Mouse (Mus musculus): ENCODE data around the gene Macf1. TPM values are rescaled to one million over a fixed set of nuclear protein-coding genes. Genes with fewer than 3 reads are reported as not detected.
"Not testable (repeated sequence)": the region's sequence is repeated elsewhere in the genome, so short reads cannot be mapped to it uniquely, and the experiment has no call there.

Gene Macf1
- total and polyA plus RNA-seq, 2 experiments from 2014 or later, result 57.3 to 243 TPM

DNA sequence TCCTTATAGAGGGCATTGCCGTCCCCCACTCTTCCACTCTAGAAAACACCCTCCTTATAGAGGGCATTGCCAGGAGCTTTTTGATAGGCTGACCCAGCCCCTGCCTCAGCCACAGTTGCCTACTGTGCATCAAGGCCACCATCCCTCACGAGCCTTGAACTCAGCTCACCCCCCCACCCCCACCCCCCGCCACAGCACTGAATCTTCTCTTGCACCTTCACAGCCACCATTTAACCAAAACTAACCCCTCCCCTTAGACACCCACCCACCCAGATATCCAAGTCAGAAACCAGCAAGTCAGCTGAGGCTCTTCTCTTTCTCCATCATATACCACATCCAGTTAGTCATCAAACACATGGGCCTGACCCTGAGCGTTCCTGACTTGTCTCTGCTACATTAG, 29.6 kb downstream of the Macf1 start:
- no peak for ATAC-seq
- no peak for TF ChIP-seq CTCF (IDR thresholded peaks at IDR 0.05; ENCODE audit: low read depth)
- 95% methylated on average over 4 of the region's 4 CpGs for WGBS
- Histone ChIP-seq H3K9me3 (ENCODE audit: low read length) (no peaks in the 10 kb centered on the region), H3K27me3 (ENCODE audit: insufficient read depth, low read length) (no peaks in the 10 kb centered on the region), H3K4me1 (ENCODE audit: insufficient read depth, low read length) (no peaks in the 10 kb centered on the region), H3K27ac (no peak overlapping the region), H3K4me3 (ENCODE audit: low read length) (no peak overlapping the region), H3K36me3 (ENCODE audit: insufficient read depth, low read length) (no peaks in the 10 kb centered on the region), H3K4me2 (ENCODE audit: low read depth, low read length) (no peak overlapping the region), H3K9ac (replicated peaks; ENCODE audit: low read length) (no peak overlapping the region)
- DNase-seq (ENCODE audit: low spot score), result no peak

DNA sequence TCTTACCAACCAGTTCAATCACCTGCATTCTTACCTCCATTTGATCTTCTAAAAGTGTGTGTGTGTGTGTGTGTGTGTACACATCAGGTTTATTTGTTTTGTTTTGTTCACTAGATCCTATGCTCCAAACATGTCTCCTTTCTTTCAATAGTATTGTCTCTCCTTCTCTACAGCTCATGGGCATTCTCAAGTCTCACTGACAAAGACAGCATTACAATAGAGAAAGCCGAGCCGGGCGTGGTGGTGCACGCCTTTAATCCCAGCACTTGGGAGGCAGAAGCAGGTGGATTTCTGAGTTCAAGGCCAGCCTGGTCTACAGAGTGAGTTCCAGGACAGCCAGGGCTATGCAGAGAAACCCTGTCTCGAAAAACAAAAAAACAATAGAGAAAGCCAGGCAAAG, 30.7 kb downstream of the Macf1 start:
- H3K9ac ChIP-seq (replicated peaks; ENCODE audit: low read length); H3K9me3 ChIP-seq (ENCODE audit: low read length); H3K4me3 ChIP-seq (ENCODE audit: low read length); H3K36me3 ChIP-seq (ENCODE audit: insufficient read depth, low read length); H3K27me3 ChIP-seq (ENCODE audit: insufficient read depth, low read length); H3K4me2 ChIP-seq (ENCODE audit: low read depth, low read length); H3K27ac ChIP-seq; DNase-seq (ENCODE audit: low spot score); H3K4me1 ChIP-seq (ENCODE audit: insufficient read depth, low read length); ATAC-seq: not testable (repeated sequence)
- 88% methylated on average over 5 of the region's 5 CpGs for WGBS

DNA sequence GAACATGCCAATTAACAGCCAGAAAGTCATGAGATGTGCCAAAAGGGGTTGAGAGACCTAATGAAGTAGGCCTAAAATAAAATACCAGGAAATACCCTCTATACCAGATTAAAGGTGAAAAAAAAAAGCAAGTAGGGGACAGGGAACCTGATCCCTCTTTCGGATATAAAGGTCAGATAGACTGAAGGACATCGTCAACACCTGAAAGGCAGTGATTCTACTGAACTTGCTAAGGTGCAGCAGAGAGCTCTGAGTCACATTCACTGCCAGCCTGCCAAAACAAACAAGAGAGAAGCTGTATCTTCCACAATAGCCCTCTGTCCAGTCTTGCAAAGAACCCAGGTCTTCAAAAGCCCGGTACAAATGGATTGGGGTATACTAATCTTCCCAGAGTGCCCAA, 32.0 kb downstream of the Macf1 start:
- H3K4me1 ChIP-seq (ENCODE audit: insufficient read depth, low read length), result no peaks in the 10 kb centered on the region
- no peak overlapping the region for H3K27ac ChIP-seq
- H3K36me3 ChIP-seq (ENCODE audit: insufficient read depth, low read length), result no peaks in the 10 kb centered on the region
- ATAC-seq (no peak), DNase-seq (ENCODE audit: low spot score) (no peak)
- H3K9me3 ChIP-seq (ENCODE audit: low read length), result no peaks in the 10 kb centered on the region
- TF ChIP-seq CTCF (IDR thresholded peaks at IDR 0.05; ENCODE audit: low read depth), result no peak
- 88% methylated on average over 3 of the region's 3 CpGs for WGBS
- H3K4me3 ChIP-seq (ENCODE audit: low read length), result no peak overlapping the region
- H3K27me3 ChIP-seq (ENCODE audit: insufficient read depth, low read length), result no peaks in the 10 kb centered on the region
- H3K4me2 ChIP-seq (ENCODE audit: low read depth, low read length), result no peak overlapping the region
- no peak overlapping the region for H3K9ac ChIP-seq (replicated peaks; ENCODE audit: low read length)

DNA sequence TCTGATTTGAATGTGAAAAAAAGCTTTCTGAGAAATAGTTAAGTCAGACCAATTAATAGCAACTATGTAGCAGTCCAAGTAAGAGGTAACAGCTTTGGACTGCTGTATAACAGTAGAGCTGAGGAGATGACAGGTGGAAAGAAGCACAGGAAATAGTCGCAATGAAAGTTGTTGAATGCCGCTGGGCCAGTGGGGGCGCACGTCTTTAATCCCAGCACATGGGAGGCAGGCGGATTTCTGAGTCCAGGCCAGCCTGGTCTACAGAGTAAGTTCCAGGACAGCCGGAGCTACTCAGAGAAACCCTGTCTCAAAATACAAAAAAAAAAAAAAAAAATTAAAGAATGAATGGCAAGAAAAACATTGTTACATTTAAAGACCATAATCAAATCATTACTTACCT, 35.0 kb downstream of the Macf1 start:
- Histone ChIP-seq H3K9me3 (ENCODE audit: low read length) (no peaks in the 10 kb centered on the region), H3K4me1 (ENCODE audit: insufficient read depth, low read length) (no peaks in the 10 kb centered on the region), H3K4me2 (ENCODE audit: low read depth, low read length) (no peak overlapping the region), H3K9ac (replicated peaks; ENCODE audit: low read length) (no peak overlapping the region), H3K4me3 (ENCODE audit: low read length) (no peak overlapping the region), H3K27me3 (ENCODE audit: insufficient read depth, low read length) (no peaks in the 10 kb centered on the region), H3K36me3 (ENCODE audit: insufficient read depth, low read length) (no peaks in the 10 kb centered on the region), H3K27ac (no peak overlapping the region)
- WGBS, result 82% methylated on average over 6 of the region's 6 CpGs
- no peak for TF ChIP-seq CTCF (IDR thresholded peaks at IDR 0.05; ENCODE audit: low read depth)
- ATAC-seq (no peak), DNase-seq (ENCODE audit: low spot score) (no peak)

DNA sequence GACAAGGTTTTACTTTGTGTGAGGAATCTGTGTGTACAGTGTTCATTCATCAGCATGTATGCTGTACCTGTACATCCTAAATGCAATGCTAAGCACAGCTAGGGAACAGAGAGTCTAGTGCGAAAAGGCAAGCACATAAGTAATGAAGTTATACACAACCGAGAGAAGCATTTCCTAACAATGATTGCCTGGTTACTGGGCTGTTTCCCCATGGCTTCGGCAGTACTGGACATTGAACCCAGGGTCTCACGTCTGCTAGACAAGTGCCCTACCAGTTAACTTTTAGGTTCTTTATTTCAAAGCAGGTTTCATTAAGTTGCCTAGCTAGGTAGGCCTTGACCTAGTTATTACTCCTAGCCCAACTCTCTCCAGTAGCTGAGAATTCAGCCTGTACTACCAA, 36.5 kb downstream of the Macf1 start:
- Histone ChIP-seq H3K27me3 (ENCODE audit: insufficient read depth, low read length) (no peaks in the 10 kb centered on the region), H3K36me3 (ENCODE audit: insufficient read depth, low read length) (no peaks in the 10 kb centered on the region), H3K4me2 (ENCODE audit: low read depth, low read length) (no peak overlapping the region), H3K9ac (replicated peaks; ENCODE audit: low read length) (no peak overlapping the region), H3K27ac (no peak overlapping the region), H3K4me1 (ENCODE audit: insufficient read depth, low read length) (no peaks in the 10 kb centered on the region), H3K4me3 (ENCODE audit: low read length) (no peak overlapping the region), H3K9me3 (ENCODE audit: low read length) (no peaks in the 10 kb centered on the region)
- DNase-seq (ENCODE audit: low spot score), result no peak
- TF ChIP-seq CTCF (IDR thresholded peaks at IDR 0.05; ENCODE audit: low read depth), result no peak
- ATAC-seq, result no peak
- 88% methylated on average over 4 of the region's 4 CpGs for WGBS

DNA sequence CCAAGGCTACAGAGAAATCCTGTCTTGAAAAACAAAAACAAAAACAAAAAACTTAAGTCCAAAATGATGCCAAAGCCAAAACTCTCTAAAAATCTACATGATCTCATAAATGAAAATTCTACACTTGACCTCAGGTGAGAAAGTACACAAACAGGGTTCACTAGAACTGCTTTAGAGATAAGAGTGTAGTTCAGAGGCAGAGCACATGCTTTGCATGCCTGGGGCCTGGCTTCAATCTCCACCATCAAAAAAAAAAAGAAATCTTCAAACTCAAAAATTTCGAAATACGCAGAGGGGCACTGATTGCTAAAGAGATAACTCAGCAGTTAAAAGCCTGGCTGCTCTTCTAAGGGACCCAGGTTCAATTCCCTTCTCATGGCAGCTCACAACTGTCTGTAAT, 37.1 kb downstream of the Macf1 start:
- no peak overlapping the region for H3K9ac ChIP-seq (replicated peaks; ENCODE audit: low read length)
- no peak overlapping the region for H3K4me3 ChIP-seq (ENCODE audit: low read length)
- H3K4me1 ChIP-seq (ENCODE audit: insufficient read depth, low read length), result no peaks in the 10 kb centered on the region
- no peaks in the 10 kb centered on the region for H3K27me3 ChIP-seq (ENCODE audit: insufficient read depth, low read length)
- no peak for ATAC-seq
- no peak for DNase-seq (ENCODE audit: low spot score)
- H3K4me2 ChIP-seq (ENCODE audit: low read depth, low read length), result no peak overlapping the region
- H3K9me3 ChIP-seq (ENCODE audit: low read length), result no peaks in the 10 kb centered on the region
- WGBS, result 95% methylated on average over 2 of the region's 2 CpGs
- H3K36me3 ChIP-seq (ENCODE audit: insufficient read depth, low read length), result no peaks in the 10 kb centered on the region
- TF ChIP-seq CTCF (IDR thresholded peaks at IDR 0.05; ENCODE audit: low read depth), result no peak
- H3K27ac ChIP-seq, result no peak overlapping the region

DNA sequence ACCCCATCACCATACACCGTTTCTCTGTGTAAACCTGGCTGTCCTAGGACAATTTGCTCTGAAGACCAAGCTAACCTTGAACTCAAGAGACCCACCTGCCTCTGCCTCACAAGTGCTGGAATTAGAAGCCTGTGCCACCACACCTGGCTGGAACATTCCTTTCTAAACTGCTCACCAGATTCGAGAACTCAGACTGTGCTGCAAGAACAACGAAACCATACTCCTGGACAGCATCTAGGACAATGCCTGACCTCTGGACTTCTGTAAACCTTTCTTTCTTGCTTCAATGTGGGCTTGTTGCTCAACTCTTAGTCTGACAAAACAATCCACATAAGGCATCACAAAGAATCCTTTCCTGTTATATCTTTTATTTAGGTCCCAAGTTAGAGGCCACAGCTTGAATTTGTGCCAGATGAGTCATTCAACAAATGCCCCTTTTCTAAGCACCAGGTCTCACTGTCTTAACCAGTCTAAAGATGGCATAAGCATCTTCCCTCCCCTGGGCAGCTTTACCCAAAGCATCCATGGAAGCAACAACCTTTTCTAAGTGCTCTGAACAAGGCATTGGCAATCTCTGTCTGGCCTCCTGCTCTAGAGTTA, 38.8 kb downstream of the Macf1 start:
- Histone ChIP-seq H3K4me2 (ENCODE audit: low read depth, low read length) (no peak overlapping the region), H3K4me1 (ENCODE audit: insufficient read depth, low read length) (no peaks in the 10 kb centered on the region), H3K9ac (replicated peaks; ENCODE audit: low read length) (no peak overlapping the region), H3K9me3 (ENCODE audit: low read length) (no peaks in the 10 kb centered on the region), H3K27me3 (ENCODE audit: insufficient read depth, low read length) (no peaks in the 10 kb centered on the region), H3K4me3 (ENCODE audit: low read length) (no peak overlapping the region), H3K36me3 (ENCODE audit: insufficient read depth, low read length) (no peaks in the 10 kb centered on the region), H3K27ac (no peak overlapping the region)
- 85% methylated on average over 3 of the region's 3 CpGs for WGBS
- DNase-seq (ENCODE audit: low spot score), result no peak
- no peak for TF ChIP-seq CTCF (IDR thresholded peaks at IDR 0.05; ENCODE audit: low read depth)
- no peak for ATAC-seq
